Mouse (Mus musculus) embryonic fibroblast, embryonic 13.5 days (primary cell): Measurements from ENCODE around the gene Dera.

Experiments used
- CTCF ChIP-seq: IDR thresholded peaks from 2 replicates; pipeline ENCODE4 v1.5.1; 2011; ENCODE audit warnings: mild to moderate bottlenecking, control low read depth, low read length, moderate library complexity, borderline replicate concordance; ENCODE audit not compliant: insufficient read depth
- POLR2A ChIP-seq: IDR thresholded peaks from 2 replicates; pipeline ENCODE4 v1.6.1; 2011; ENCODE audit warnings: low read depth, mild to moderate bottlenecking, control low read depth, low read length, moderate library complexity

DNA sequence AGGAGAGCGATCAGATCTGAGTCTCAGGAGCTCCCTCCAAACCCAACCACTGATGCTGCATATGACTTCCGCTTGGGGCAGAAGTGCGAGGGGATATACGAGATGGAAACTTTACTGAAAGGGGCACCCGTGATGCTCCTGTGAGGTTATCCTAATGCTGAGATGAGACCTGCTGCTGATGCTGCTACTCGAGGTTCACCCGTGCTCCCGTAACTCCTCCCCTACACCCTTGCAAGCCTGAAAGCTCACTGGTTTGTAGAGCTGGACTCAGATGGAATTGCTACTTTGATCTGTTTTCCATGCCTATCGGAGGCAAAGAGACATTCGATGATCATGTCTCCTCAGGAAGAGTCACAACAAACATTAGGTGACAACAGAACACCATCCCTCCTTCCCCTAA is 48.1 kb upstream of the Dera start:
- TF ChIP-seq CTCF (no peak), POLR2A (no peak)
